Mouse (Mus musculus): ENCODE results near the gene Dip2a. TPM values are rescaled to one million over a fixed set of nuclear protein-coding genes. Genes with fewer than 3 reads are reported as not detected.

Dip2a gene
- total and polyA plus RNA-seq, 2 experiments from 2014 or later = 12.6 to 65.2 TPM

DNA sequence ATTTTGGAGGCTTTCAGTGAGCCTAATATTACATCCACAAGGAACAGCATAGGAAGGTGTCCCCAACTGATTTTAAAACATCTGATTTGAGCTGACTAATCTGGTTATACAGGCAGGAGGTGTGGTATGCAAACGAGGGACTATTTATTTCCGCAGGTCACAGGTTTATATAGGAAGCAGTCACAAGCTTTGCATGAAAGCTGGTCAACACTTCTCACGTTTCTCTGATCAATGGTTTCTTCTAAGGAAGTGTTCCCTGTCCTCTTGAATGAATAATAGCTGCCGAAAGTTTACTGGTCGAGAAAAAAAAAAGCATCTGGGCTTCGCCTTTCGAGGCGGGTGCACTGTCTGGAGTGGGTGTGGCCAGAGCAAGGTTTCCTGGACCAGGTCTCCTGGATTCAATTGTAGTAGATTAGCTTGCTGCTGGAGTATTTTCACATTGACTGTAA is 976 bp upstream of the Dip2a start:
- peak overlapping the region; percentile 70 for H3K4me2 ChIP-seq (ENCODE audit: low read depth, low read length)
- H3K36me3 ChIP-seq (ENCODE audit: insufficient read depth, low read length) = peaks cover 6% of the 10 kb centered on the region
- peak overlapping the region; percentile 83 for H3K4me3 ChIP-seq (ENCODE audit: low read length)
- H3K9me3 ChIP-seq (ENCODE audit: low read length) = no peaks in the 10 kb centered on the region
- H3K27ac ChIP-seq = 0 out of 2 replicates have a peak overlapping the region, but pooled peaks have one; percentile 15
- 23% methylated on average over 8 of the region's 8 CpGs for WGBS
- DNase-seq (ENCODE audit: low spot score) = peak; percentile 3
- 0 out of 2 replicates have a peak overlapping the region, but pooled peaks have one; percentile 91 for H3K9ac ChIP-seq (replicated peaks; ENCODE audit: low read length)
- no peaks in the 10 kb centered on the region for H3K27me3 ChIP-seq (ENCODE audit: insufficient read depth, low read length)
- peaks cover 14% of the 10 kb centered on the region for H3K4me1 ChIP-seq (ENCODE audit: insufficient read depth, low read length)
- no peak for TF ChIP-seq CTCF (IDR thresholded peaks at IDR 0.05; ENCODE audit: low read depth)
- no peak for ATAC-seq

DNA sequence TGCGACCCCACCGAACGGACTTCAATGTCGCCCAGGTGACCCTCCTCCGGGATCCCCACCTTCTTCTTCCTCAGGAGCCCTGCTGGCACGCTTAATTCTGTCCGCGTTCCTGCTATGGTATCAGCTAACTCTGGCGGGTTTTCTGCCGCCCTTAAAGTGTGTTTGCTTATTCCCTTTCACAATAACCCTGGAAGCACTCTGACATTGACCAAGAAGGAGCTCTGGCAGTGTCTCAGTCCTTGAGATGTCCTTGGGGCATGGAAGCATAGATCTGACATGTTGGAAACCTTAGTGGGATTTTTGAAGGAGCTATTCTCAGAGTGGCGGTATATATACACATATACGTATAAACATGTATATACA is 430 bp upstream of the Dip2a start:
- H3K27me3 ChIP-seq (ENCODE audit: insufficient read depth, low read length) = no peaks in the 10 kb centered on the region
- H3K4me2 ChIP-seq (ENCODE audit: low read depth, low read length) = peak overlapping the region; percentile 70

GRCm38 (mm10) chr10:76334350-76334749 is 10.7 kb downstream of the Dip2a start:
- Histone ChIP-seq H3K9me3 (ENCODE audit: low read length) (no peaks in the 10 kb centered on the region), H3K27ac (no peak overlapping the region), H3K9ac (replicated peaks; ENCODE audit: low read length) (no peak overlapping the region), H3K36me3 (ENCODE audit: insufficient read depth, low read length) (no peaks in the 10 kb centered on the region), H3K27me3 (ENCODE audit: insufficient read depth, low read length) (no peaks in the 10 kb centered on the region), H3K4me1 (ENCODE audit: insufficient read depth, low read length) (no peaks in the 10 kb centered on the region), H3K4me3 (ENCODE audit: low read length) (no peak overlapping the region), H3K4me2 (ENCODE audit: low read depth, low read length) (no peak overlapping the region)
- ATAC-seq (no peak), DNase-seq (ENCODE audit: low spot score) (no peak)
- 22% methylated on average over 4 of the region's 4 CpGs for WGBS
- TF ChIP-seq CTCF (IDR thresholded peaks at IDR 0.05; ENCODE audit: low read depth) = no peak

More for the DNA sequence above, 430 bp upstream of the Dip2a start:
- ATAC-seq = peak; percentile 40
- Histone ChIP-seq H3K4me1 (ENCODE audit: insufficient read depth, low read length) (peaks cover 14% of the 10 kb centered on the region), H3K9ac (replicated peaks; ENCODE audit: low read length) (peak overlapping the region; percentile 91), H3K4me3 (ENCODE audit: low read length) (peak overlapping the region; percentile 83), H3K9me3 (ENCODE audit: low read length) (no peaks in the 10 kb centered on the region), H3K27ac (peak overlapping the region; percentile 88), H3K36me3 (ENCODE audit: insufficient read depth, low read length) (peaks cover 3% of the 10 kb centered on the region)
- no peak for TF ChIP-seq CTCF (IDR thresholded peaks at IDR 0.05; ENCODE audit: low read depth)
- DNase-seq (ENCODE audit: low spot score) = no peak
- WGBS = 4% methylated on average over 12 of the region's 12 CpGs

DNA sequence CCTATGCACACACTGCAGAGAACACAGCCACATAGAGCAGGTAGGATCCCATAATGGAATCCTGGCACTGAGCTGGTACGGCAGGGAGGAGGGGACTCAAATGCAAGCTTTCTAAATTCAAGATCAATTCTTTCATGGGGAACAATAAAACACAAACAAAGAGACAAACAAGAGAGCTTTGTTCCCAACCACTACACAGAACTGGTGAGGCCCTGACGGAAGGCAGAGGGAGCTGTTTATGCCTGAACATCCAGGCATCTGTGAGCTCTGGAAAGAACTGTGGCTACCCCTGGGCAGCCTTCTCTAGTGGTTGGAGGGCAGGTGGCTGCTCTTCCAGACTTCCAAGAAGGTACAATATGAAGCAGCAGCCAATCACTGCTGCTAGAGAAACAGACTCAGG is 13.1 kb downstream of the Dip2a start:
- H3K9ac ChIP-seq (replicated peaks; ENCODE audit: low read length) = no peak overlapping the region
- no peak for ATAC-seq
- no peak overlapping the region for H3K27ac ChIP-seq
- 32% methylated on average over 2 of the region's 2 CpGs for WGBS
- H3K36me3 ChIP-seq (ENCODE audit: insufficient read depth, low read length) = no peaks in the 10 kb centered on the region
- H3K27me3 ChIP-seq (ENCODE audit: insufficient read depth, low read length) = no peaks in the 10 kb centered on the region
- H3K9me3 ChIP-seq (ENCODE audit: low read length) = no peaks in the 10 kb centered on the region
- no peak for TF ChIP-seq CTCF (IDR thresholded peaks at IDR 0.05; ENCODE audit: low read depth)
- H3K4me3 ChIP-seq (ENCODE audit: low read length) = no peak overlapping the region
- H3K4me2 ChIP-seq (ENCODE audit: low read depth, low read length) = no peak overlapping the region
- DNase-seq (ENCODE audit: low spot score) = no peak
- no peaks in the 10 kb centered on the region for H3K4me1 ChIP-seq (ENCODE audit: insufficient read depth, low read length)

DNA sequence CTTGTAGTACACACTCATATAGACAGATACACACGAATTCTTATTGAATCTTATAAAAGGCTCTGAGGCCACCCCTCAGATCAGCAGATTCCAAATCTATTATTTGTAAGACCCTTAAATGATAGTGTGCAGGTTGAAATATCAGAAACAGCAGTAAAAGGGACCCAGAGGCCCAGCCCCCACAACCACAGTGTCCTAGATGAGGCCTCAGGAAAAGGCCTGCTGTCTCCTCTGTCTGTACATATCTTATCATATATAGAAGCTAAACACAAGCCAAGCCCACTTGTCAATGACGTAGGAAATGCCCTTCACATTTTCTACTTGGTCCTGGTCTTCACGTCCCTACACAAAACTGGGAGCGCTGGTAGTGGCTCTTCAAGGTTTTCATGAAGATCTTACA is 16.0 kb downstream of the Dip2a start:
- no peak for TF ChIP-seq CTCF (IDR thresholded peaks at IDR 0.05; ENCODE audit: low read depth)
- Histone ChIP-seq H3K4me2 (ENCODE audit: low read depth, low read length) (no peak overlapping the region), H3K4me3 (ENCODE audit: low read length) (no peak overlapping the region), H3K36me3 (ENCODE audit: insufficient read depth, low read length) (peaks cover 5% of the 10 kb centered on the region; the same call in 1 of the 2 replicates), H3K9ac (replicated peaks; ENCODE audit: low read length) (no peak overlapping the region), H3K4me1 (ENCODE audit: insufficient read depth, low read length) (no peaks in the 10 kb centered on the region), H3K27ac (no peak overlapping the region), H3K9me3 (ENCODE audit: low read length) (no peaks in the 10 kb centered on the region), H3K27me3 (ENCODE audit: insufficient read depth, low read length) (no peaks in the 10 kb centered on the region)
- DNase-seq (ENCODE audit: low spot score) = no peak
- WGBS = 88% methylated on average over 4 of the region's 4 CpGs
- no peak for ATAC-seq

DNA sequence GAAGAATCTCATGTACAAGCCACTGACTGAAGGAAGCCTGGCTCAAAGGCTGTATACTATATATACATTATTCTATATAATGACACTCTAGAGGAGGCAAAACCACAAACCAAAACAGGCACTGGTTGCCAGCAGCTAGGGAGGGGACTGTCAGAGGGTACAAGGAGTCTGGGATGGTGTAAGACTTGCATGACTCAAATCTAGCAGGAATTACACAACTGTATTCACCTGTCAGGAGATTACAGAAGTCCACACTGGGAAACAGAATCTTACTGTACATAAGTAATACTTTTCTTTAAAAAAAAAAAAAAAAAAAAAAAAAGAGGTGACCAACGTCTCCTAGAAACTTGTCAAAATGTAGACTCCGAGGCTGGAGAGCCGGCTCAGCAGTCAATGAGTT is 16.5 kb downstream of the Dip2a start:
- no peak overlapping the region for H3K9ac ChIP-seq (replicated peaks; ENCODE audit: low read length)
- no peak overlapping the region for H3K4me3 ChIP-seq (ENCODE audit: low read length)
- no peaks in the 10 kb centered on the region for H3K4me1 ChIP-seq (ENCODE audit: insufficient read depth, low read length)
- ATAC-seq (no peak), DNase-seq (ENCODE audit: low spot score) (no peak)
- TF ChIP-seq CTCF (IDR thresholded peaks at IDR 0.05; ENCODE audit: low read depth) = no peak
- peaks cover 5% of the 10 kb centered on the region; the same call in 1 of the 2 replicates for H3K36me3 ChIP-seq (ENCODE audit: insufficient read depth, low read length)
- WGBS = 84% methylated on average over 3 of the region's 3 CpGs
- no peak overlapping the region for H3K4me2 ChIP-seq (ENCODE audit: low read depth, low read length)
- no peaks in the 10 kb centered on the region for H3K27me3 ChIP-seq (ENCODE audit: insufficient read depth, low read length)
- H3K9me3 ChIP-seq (ENCODE audit: low read length) = no peaks in the 10 kb centered on the region
- no peak overlapping the region for H3K27ac ChIP-seq

DNA sequence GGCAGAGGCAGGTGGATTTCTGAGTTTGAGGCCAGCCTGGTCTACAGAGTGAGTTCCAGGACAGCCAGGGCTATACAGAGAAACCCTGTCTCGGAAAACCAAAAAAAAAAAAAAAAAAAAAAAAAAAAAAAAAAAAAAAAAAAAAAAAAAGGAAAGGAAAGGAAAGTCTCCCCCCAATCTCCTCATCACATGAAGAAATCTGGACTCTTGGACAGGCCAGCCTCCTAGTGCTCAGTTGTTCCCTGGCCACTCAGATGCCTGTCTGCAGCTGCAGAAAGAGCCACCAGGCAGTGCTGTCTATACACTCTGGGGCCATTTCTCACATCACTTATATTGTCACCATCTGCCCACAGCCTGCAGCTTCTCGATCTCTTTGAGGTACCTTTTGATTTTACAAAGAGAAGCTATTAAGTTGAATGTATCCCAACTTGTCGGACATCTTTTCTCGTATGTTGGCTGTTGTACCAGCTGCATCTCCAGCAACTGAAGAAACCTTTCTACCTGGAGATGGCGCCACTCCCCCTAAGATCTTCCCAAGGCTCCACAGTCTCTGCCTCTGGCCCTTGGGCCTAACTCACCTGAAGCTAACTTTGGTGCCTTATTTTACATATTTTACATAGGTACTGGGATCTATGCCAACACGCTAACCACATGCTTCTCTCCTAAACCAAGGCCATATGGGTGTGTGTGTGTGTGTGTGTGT is 18.6 kb downstream of the Dip2a start:
- H3K27ac ChIP-seq = no peak overlapping the region
- H3K9me3 ChIP-seq (ENCODE audit: low read length) = no peaks in the 10 kb centered on the region
- H3K4me3 ChIP-seq (ENCODE audit: low read length) = no peak overlapping the region
- 68% methylated on average over 6 of the region's 6 CpGs for WGBS
- ATAC-seq (no peak), DNase-seq (ENCODE audit: low spot score) (peak; percentile 49)
- H3K27me3 ChIP-seq (ENCODE audit: insufficient read depth, low read length) = no peaks in the 10 kb centered on the region
- no peaks in the 10 kb centered on the region for H3K4me1 ChIP-seq (ENCODE audit: insufficient read depth, low read length)
- peak; percentile 61 for TF ChIP-seq CTCF (IDR thresholded peaks at IDR 0.05; ENCODE audit: low read depth)
- H3K4me2 ChIP-seq (ENCODE audit: low read depth, low read length) = no peak overlapping the region
- H3K9ac ChIP-seq (replicated peaks; ENCODE audit: low read length) = no peak overlapping the region
- peaks cover 5% of the 10 kb centered on the region; the same call in 1 of the 2 replicates for H3K36me3 ChIP-seq (ENCODE audit: insufficient read depth, low read length)
